Comparison of ENCODE assay signal across 8 mouse cellular contexts in genomic region chr7:121963883-121964398, GRCm38 (mm10). TPM values are rescaled to one million over a fixed set of nuclear protein-coding genes. Genes with fewer than 3 reads are reported as not detected.
A peak's percentile ranks its signal among the peaks of the same experiment; 100 is the strongest.
DNase-seq lines count a peak whose midpoint lies in the region; ATAC-seq and TF ChIP-seq lines count a peak whose summit lies in the region.

No protein-coding gene starts in this region.

- peaks cover 17% of the 10 kb centered on the region for H3K36me3 ChIP-seq in hindbrain, embryonic 14.5 days (replicated peaks; ENCODE audit: control insufficient read depth, insufficient read depth)
- peaks cover 22% of the 10 kb centered on the region for H3K36me3 ChIP-seq in hindbrain, embryonic 12.5 days
- H3K36me3 ChIP-seq in E14TG2a.4 (ENCODE audit: insufficient read depth, low read length): peaks cover 55% of the 10 kb centered on the region
- H3K36me3 ChIP-seq in limb, embryonic 14.5 days (ENCODE audit: control insufficient read depth, insufficient read depth, low read length): peaks cover 16% of the 10 kb centered on the region

- peak; percentile 62 for TF ChIP-seq CTCF in E14TG2a.4 (conservative IDR thresholded peaks at IDR 0.05; ENCODE audit: low read length)
- TF ChIP-seq CTCF in brain, embryonic 14.5 days (IDR thresholded peaks at IDR 0.05; ENCODE audit: borderline replicate concordance, extremely low read depth, insufficient read depth, insufficient read length): peak; percentile 60; the same call in 1 of the 2 replicates

- no peak overlapping the region for H3K27ac ChIP-seq in hindbrain, embryonic 14.5 days
- H3K27ac ChIP-seq in hindbrain, embryonic 12.5 days: no peak overlapping the region
- H3K27ac ChIP-seq in limb, embryonic 14.5 days (replicated peaks; ENCODE audit: low read depth, low read length): no peak overlapping the region

- intact Hi-C loops in heart, postnatal 14 days (cut with DNase I): loop anchor here (1.0 to 5.0 kb wide), 2 partner anchors 67 to 230 kb away; partner anchors contain the start of gene Scnn1g

- DNase-seq in hindbrain, embryonic 14.5 days (ENCODE audit: low spot score): peak; percentile 76
- peak; percentile 81 for DNase-seq in brain, embryonic 14.5 days (ENCODE audit: low read depth)
- DNase-seq in heart, postnatal 14 days: peak; percentile 39 to 62
- DNase-seq in limb, embryonic 14.5 days (ENCODE audit: low spot score): peak; percentile 65
- DNase-seq in testis, postnatal 10 days (ENCODE audit: low spot score): peak; percentile 51
- no peak for DNase-seq in c-Kit-positive CD71-positive TER-119-positive erythroid progenitor cells, embryonic 14.5 days (ENCODE audit: low spot score)

- no peak for TF ChIP-seq POLR2A in brain, embryonic 14.5 days (IDR thresholded peaks at IDR 0.05; ENCODE audit: borderline replicate concordance, extremely low read depth, insufficient read depth, insufficient read length, poor library complexity, severe bottlenecking)
- TF ChIP-seq POLR2A in limb, embryonic 14.5 days (IDR thresholded peaks at IDR 0.05; ENCODE audit: borderline replicate concordance, extremely low read depth, insufficient read depth, insufficient read length): no peak

- no peaks in the 10 kb centered on the region for H3K9me3 ChIP-seq in hindbrain, embryonic 14.5 days (ENCODE audit: control insufficient read depth, low read length)
- no peaks in the 10 kb centered on the region for H3K9me3 ChIP-seq in hindbrain, embryonic 12.5 days (replicated peaks)
- no peaks in the 10 kb centered on the region for H3K9me3 ChIP-seq in E14TG2a.4 (ENCODE audit: low read length)
- no peaks in the 10 kb centered on the region for H3K9me3 ChIP-seq in limb, embryonic 14.5 days (ENCODE audit: control insufficient read depth, low read length)

- no peak overlapping the region for H3K4me3 ChIP-seq in hindbrain, embryonic 14.5 days (replicated peaks; ENCODE audit: low read length)
- H3K4me3 ChIP-seq in hindbrain, embryonic 12.5 days: no peak overlapping the region
- no peak overlapping the region for H3K4me3 ChIP-seq in E14TG2a.4 (replicated peaks; ENCODE audit: low read length)
- H3K4me3 ChIP-seq in limb, embryonic 14.5 days (replicated peaks; ENCODE audit: low read length): no peak overlapping the region

- WGBS in hindbrain, embryonic 14.5 days: 73% methylated on average over 6 of the region's 6 CpGs
- WGBS in hindbrain, embryonic 12.5 days: 68% methylated on average over 6 of the region's 6 CpGs
- 66% methylated on average over 6 of the region's 6 CpGs for WGBS in limb, embryonic 14.5 days

- no peak overlapping the region for H3K4me2 ChIP-seq in hindbrain, embryonic 14.5 days (replicated peaks)
- H3K4me2 ChIP-seq in hindbrain, embryonic 12.5 days (replicated peaks): no peak overlapping the region
- no peak overlapping the region for H3K4me2 ChIP-seq in limb, embryonic 14.5 days (replicated peaks; ENCODE audit: low read depth, low read length, severe bottlenecking)

- no peaks in the 10 kb centered on the region for H3K27me3 ChIP-seq in hindbrain, embryonic 14.5 days (ENCODE audit: control insufficient read depth, insufficient read depth, low read length)
- no peaks in the 10 kb centered on the region for H3K27me3 ChIP-seq in hindbrain, embryonic 12.5 days
- H3K27me3 ChIP-seq in E14TG2a.4 (ENCODE audit: insufficient read depth, low read length): no peaks in the 10 kb centered on the region
- H3K27me3 ChIP-seq in limb, embryonic 14.5 days (ENCODE audit: control insufficient read depth, insufficient read depth, low read length): no peaks in the 10 kb centered on the region

- no peak overlapping the region for H3K9ac ChIP-seq in hindbrain, embryonic 14.5 days
- H3K9ac ChIP-seq in hindbrain, embryonic 12.5 days: no peak overlapping the region
- H3K9ac ChIP-seq in limb, embryonic 14.5 days (ENCODE audit: low read depth, low read length, severe bottlenecking): no peak overlapping the region

- H3K4me1 ChIP-seq in hindbrain, embryonic 14.5 days (replicated peaks; ENCODE audit: control insufficient read depth, insufficient read depth, low read length): no peaks in the 10 kb centered on the region
- H3K4me1 ChIP-seq in hindbrain, embryonic 12.5 days: no peaks in the 10 kb centered on the region
- peaks cover 30% of the 10 kb centered on the region for H3K4me1 ChIP-seq in E14TG2a.4 (replicated peaks; ENCODE audit: low read depth, low read length)
- no peaks in the 10 kb centered on the region for H3K4me1 ChIP-seq in limb, embryonic 14.5 days (ENCODE audit: control insufficient read depth, insufficient read depth, low read length)

- ATAC-seq in hindbrain, embryonic 14.5 days (ENCODE audit: low FRiP score): no peak
- ATAC-seq in hindbrain, embryonic 12.5 days (ENCODE audit: low FRiP score): no peak
- ATAC-seq in limb, embryonic 14.5 days (ENCODE audit: low FRiP score, low read depth): no peak

RNA-seq across cellular contexts. Expression of gene Cog7, which starts 17.6 kb away (rescaled TPM):
- polyA plus RNA-seq in hindbrain, embryonic 14.5 days (2014; fragmentation: Nextera tagmentation; extraction: Ambion mirVana): 21.1 and 24.4 TPM in 2 replicates
- polyA plus RNA-seq in hindbrain, embryonic 12.5 days (2016; fragmentation: Nextera tagmentation; extraction: Ambion mirVana): 21.1 and 22.4 TPM in 2 replicates
- 12.4 and 18.3 TPM in 2 replicates for polyA plus RNA-seq in brain, embryonic 14.5 days (2012; rRNA removed)
- 10 to 100 TPM; 15.3 to 16.0 TPM for total RNA-seq in heart, postnatal 14 days (2021)
- 18.9 and 21.7 TPM in 2 replicates for polyA plus RNA-seq in limb, embryonic 14.5 days (2012; rRNA removed)
- 15.2 and 17.0 TPM in 2 replicates for polyA plus RNA-seq in limb, embryonic 14.5 days (2014; fragmentation: Nextera tagmentation; extraction: Ambion mirVana)

RNA-seq across cellular contexts. Expression of gene Gga2, which starts 57.1 kb away (rescaled TPM):
- 33.2 and 44.3 TPM in 2 replicates for polyA plus RNA-seq in hindbrain, embryonic 14.5 days (2014; fragmentation: Nextera tagmentation; extraction: Ambion mirVana)
- polyA plus RNA-seq in hindbrain, embryonic 12.5 days (2016; fragmentation: Nextera tagmentation; extraction: Ambion mirVana): 81.6 and 87.7 TPM in 2 replicates
- polyA plus RNA-seq in brain, embryonic 14.5 days (2012; rRNA removed): 83.7 and 101 TPM in 2 replicates
- 10 to 100 TPM; 28.7 to 29.6 TPM for total RNA-seq in heart, postnatal 14 days (2021)
- polyA plus RNA-seq in limb, embryonic 14.5 days (2012; rRNA removed): 122 and 184 TPM in 2 replicates
- 85.2 and 88.8 TPM in 2 replicates for polyA plus RNA-seq in limb, embryonic 14.5 days (2014; fragmentation: Nextera tagmentation; extraction: Ambion mirVana)
